12 mouse cellular contexts compared by ENCODE assay signal in the genomic region with DNA sequence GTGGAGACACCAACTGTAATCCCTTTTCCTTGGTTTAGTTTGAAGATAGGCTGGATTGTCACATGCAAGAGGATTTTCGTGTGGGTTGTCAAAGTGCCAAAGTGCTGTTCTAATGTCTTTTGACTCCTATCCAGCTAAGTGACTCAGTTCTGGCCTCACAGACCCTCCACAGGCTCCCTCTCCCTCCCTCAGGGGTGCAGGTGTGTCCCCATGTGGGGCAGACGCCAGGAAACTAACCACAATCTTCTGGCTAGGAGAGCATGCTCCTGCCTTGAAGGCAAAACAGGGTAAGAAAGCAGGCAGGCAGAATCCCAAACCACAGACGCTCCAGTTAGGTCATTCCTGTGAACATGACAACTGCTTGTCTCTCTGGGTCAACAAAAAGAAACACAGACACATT. TPM values are rescaled to one million over a fixed set of nuclear protein-coding genes. Genes with fewer than 3 reads are reported as not detected.
DNase-seq lines count a peak whose midpoint lies in the region; ATAC-seq lines count a peak whose summit lies in the region.
"Had no signal": no experiment of that assay in that cellular context is flagged by ENCODE, and none has a peak within 500 bp of the region (broad histone marks: within the 10 kb centered on the region; RNA-seq: fewer than 3 reads in every experiment).

No protein-coding gene starts in this region.

- 59% methylated on average over 3 of the region's 3 CpGs for WGBS in heart, embryonic 11.5 days (ENCODE audit: insufficient replicate concordance)
- WGBS in forebrain, embryonic 11.5 days, result 51% methylated on average over 3 of the region's 3 CpGs
- WGBS in liver, embryonic 11.5 days, result 65% methylated on average over 3 of the region's 3 CpGs

- H3K36me3 ChIP-seq in heart, embryonic 11.5 days (ENCODE audit: control insufficient read depth, insufficient read depth, low read length), result no peaks in the 10 kb centered on the region
- no peaks in the 10 kb centered on the region for H3K36me3 ChIP-seq in forebrain, embryonic 11.5 days (ENCODE audit: control insufficient read depth, insufficient read depth, low read length)
- H3K36me3 ChIP-seq in liver, embryonic 11.5 days (ENCODE audit: control insufficient read depth, insufficient read depth, low read length), result no peaks in the 10 kb centered on the region
- H3K36me3 ChIP-seq: midbrain, embryonic 13.5 days had no signal

- no peak for ATAC-seq in heart, embryonic 11.5 days (replicated peaks; ENCODE audit: insufficient number of reproducible peaks, low FRiP score, low TSS enrichment)
- no peak for ATAC-seq in forebrain, embryonic 11.5 days (replicated peaks; ENCODE audit: low FRiP score)
- no peak for ATAC-seq in liver, embryonic 11.5 days (replicated peaks; ENCODE audit: low FRiP score)
- ATAC-seq: forebrain, embryonic 13.5 days; midbrain, embryonic 13.5 days had no signal

- intact Hi-C loops in gastrocnemius, postnatal 36 days (cut with DNase I), result no loop called here

- H3K27ac ChIP-seq in heart, embryonic 11.5 days (ENCODE audit: low read depth, low read length), result no peak overlapping the region
- no peak overlapping the region for H3K27ac ChIP-seq in forebrain, embryonic 11.5 days (ENCODE audit: low read depth, low read length)
- no peak overlapping the region for H3K27ac ChIP-seq in liver, embryonic 11.5 days (ENCODE audit: low read depth, low read length)
- H3K27ac ChIP-seq: forebrain, embryonic 13.5 days; midbrain, embryonic 13.5 days had no signal

- H3K9me3 ChIP-seq in heart, embryonic 11.5 days (replicated peaks; ENCODE audit: control insufficient read depth, low read length), result no peaks in the 10 kb centered on the region
- no peaks in the 10 kb centered on the region for H3K9me3 ChIP-seq in forebrain, embryonic 11.5 days (ENCODE audit: control insufficient read depth, low read length)
- no peaks in the 10 kb centered on the region for H3K9me3 ChIP-seq in liver, embryonic 11.5 days (ENCODE audit: control insufficient read depth, low read length)
- H3K9me3 ChIP-seq: forebrain, embryonic 13.5 days; midbrain, embryonic 13.5 days had no signal

- H3K4me2 ChIP-seq in heart, embryonic 11.5 days, result no peak overlapping the region
- no peak overlapping the region for H3K4me2 ChIP-seq in forebrain, embryonic 11.5 days (ENCODE audit: low read depth, low read length, severe bottlenecking)
- no peak overlapping the region for H3K4me2 ChIP-seq in liver, embryonic 11.5 days
- H3K4me2 ChIP-seq: forebrain, embryonic 13.5 days; midbrain, embryonic 13.5 days had no signal

- H3K4me3 ChIP-seq in heart, embryonic 11.5 days (ENCODE audit: low read depth, low read length), result no peak overlapping the region
- no peak overlapping the region for H3K4me3 ChIP-seq in forebrain, embryonic 11.5 days (ENCODE audit: low read depth, low read length)
- H3K4me3 ChIP-seq in liver, embryonic 11.5 days (ENCODE audit: low read depth, low read length), result no peak overlapping the region
- H3K4me3 ChIP-seq: forebrain, embryonic 13.5 days; midbrain, embryonic 13.5 days had no signal

- H3K4me1 ChIP-seq in heart, embryonic 11.5 days (ENCODE audit: control insufficient read depth, insufficient read depth, low read length), result no peaks in the 10 kb centered on the region
- H3K4me1 ChIP-seq in forebrain, embryonic 11.5 days (replicated peaks; ENCODE audit: control insufficient read depth, insufficient read depth, low read length), result no peaks in the 10 kb centered on the region
- H3K4me1 ChIP-seq in liver, embryonic 11.5 days (replicated peaks; ENCODE audit: control insufficient read depth, insufficient read depth, low read length), result no peaks in the 10 kb centered on the region
- H3K4me1 ChIP-seq: forebrain, embryonic 13.5 days; midbrain, embryonic 13.5 days had no signal

- H3K9ac ChIP-seq in heart, embryonic 11.5 days (ENCODE audit: low read depth, low read length), result no peak overlapping the region
- H3K9ac ChIP-seq in forebrain, embryonic 11.5 days (ENCODE audit: low read length), result no peak overlapping the region
- no peak overlapping the region for H3K9ac ChIP-seq in liver, embryonic 11.5 days (ENCODE audit: low read depth, low read length)
- H3K9ac ChIP-seq: forebrain, embryonic 13.5 days; midbrain, embryonic 13.5 days had no signal

- peak; percentile 67 to 79 for DNase-seq in heart, adult 18-20 months
- DNase-seq in adrenal gland, postnatal 36 days, result peak; percentile 50 to 52
- DNase-seq in gastrocnemius, postnatal 36 days, result peak; percentile 44 to 80
- peak; percentile 74 for DNase-seq in thymus, postnatal 14 days
- DNase-seq in forebrain, embryonic 11.5 days (ENCODE audit: low spot score), result no peak
- no peak for DNase-seq in c-Kit-positive CD71-positive TER-119-positive erythroid progenitor cells, embryonic 14.5 days (ENCODE audit: low spot score)
- DNase-seq in liver, embryonic 11.5 days (ENCODE audit: low spot score), result no peak
- DNase-seq: kidney, adult 8-10 months had no signal

- no peaks in the 10 kb centered on the region for H3K27me3 ChIP-seq in heart, embryonic 11.5 days (ENCODE audit: control insufficient read depth, insufficient read depth, low read length)
- no peaks in the 10 kb centered on the region for H3K27me3 ChIP-seq in forebrain, embryonic 11.5 days (ENCODE audit: control insufficient read depth, insufficient read depth, low read length)
- no peaks in the 10 kb centered on the region for H3K27me3 ChIP-seq in liver, embryonic 11.5 days (replicated peaks; ENCODE audit: control insufficient read depth, insufficient read depth, low read length)
- H3K27me3 ChIP-seq: CH12.LX; forebrain, embryonic 13.5 days; midbrain, embryonic 13.5 days had no signal

RNA-seq across cellular contexts. Expression of a gene that starts 9.4 kb away (rescaled TPM):
- 100 to 1,000 TPM; 322 to 333 TPM for total RNA-seq in heart, adult 18-20 months (2021)
- 323 and 328 TPM in 2 replicates for polyA plus RNA-seq in heart, embryonic 11.5 days (2014; fragmentation: Nextera tagmentation; extraction: Ambion mirVana)
- total RNA-seq in adrenal gland, postnatal 36 days (2021), result 100 to 1,000 TPM; 292 to 420 TPM
- total RNA-seq in gastrocnemius, postnatal 36 days (2021), result 100 to 1,000 TPM; 233 to 261 TPM
- 201 and 224 TPM in 2 replicates for polyA plus RNA-seq in forebrain, embryonic 11.5 days (2014; fragmentation: Nextera tagmentation; extraction: Ambion mirVana)
- 277 and 300 TPM in 2 replicates for polyA plus RNA-seq in liver, embryonic 11.5 days (2014; fragmentation: Nextera tagmentation; extraction: Ambion mirVana)

Comparison
In these comparisons a context has a peak if more than half of its experiments do, and no peak if none do; other contexts are left out.
1. DNase-seq: peak in heart, adult 18-20 months (2 of 2), adrenal gland, postnatal 36 days (2 of 2), gastrocnemius, postnatal 36 days (2 of 2) and thymus, postnatal 14 days (single experiment); none in forebrain, embryonic 11.5 days (single experiment), c-Kit-positive CD71-positive TER-119-positive erythroid progenitor cells, embryonic 14.5 days (single experiment) and liver, embryonic 11.5 days (single experiment).